Mouse (Mus musculus) limb, embryonic 14.5 days (tissue): Measurements from ENCODE around the gene H2-M2. TPM values are rescaled to one million over a fixed set of nuclear protein-coding genes. Genes with fewer than 3 reads are reported as not detected.

ENCODE experiments used
- ATAC-seq: fragments of 200-750 bp; cut with Nextera tagmentation; 2 replicates; pipeline ENCODE4 v1.8.0; 2017; ENCODE audit warnings: low read depth, moderate number of reproducible peaks, moderate TSS enrichment; ENCODE audit not compliant: low FRiP score
- DNase-seq: peaks from one replicate; pipeline ENCODE4 v3.0.0-alpha.2; 2015; ENCODE audit warnings: low spot score
- H3K27ac ChIP-seq: fragments of 300-500 bp; sonication (generic); replicated peaks from 2 replicates; pipeline ENCODE4 v1.5.1; 2014; ENCODE audit warnings: low read depth, mild to moderate bottlenecking, low read length, moderate library complexity, mixed read lengths
- H3K27me3 ChIP-seq: fragments of 300-500 bp; sonication (generic); 2 replicates; pipeline ENCODE4 v1.6.1; 2014; ENCODE audit warnings: low read length, mixed read lengths; ENCODE audit not compliant: control insufficient read depth, insufficient read depth
- H3K36me3 ChIP-seq: fragments of 300-500 bp; sonication (generic); 2 replicates; pipeline ENCODE4 v1.6.1; 2014; ENCODE audit warnings: mild to moderate bottlenecking, low read length, moderate library complexity, mixed read lengths; ENCODE audit not compliant: control insufficient read depth, insufficient read depth
- H3K4me1 ChIP-seq: fragments of 300-500 bp; sonication (generic); 2 replicates; pipeline ENCODE4 v1.6.1; 2014; ENCODE audit warnings: antibody characterized with exemption, low read length, mixed read lengths; ENCODE audit not compliant: control insufficient read depth, insufficient read depth
- H3K4me2 ChIP-seq: fragments of 300-500 bp; sonication (generic); replicated peaks from 2 replicates; pipeline ENCODE4 v1.6.1; 2014; ENCODE audit warnings: low read depth, mild to moderate bottlenecking, low read length, moderate library complexity; ENCODE audit not compliant: severe bottlenecking
- H3K4me3 ChIP-seq: fragments of 300-500 bp; sonication (generic); replicated peaks from 2 replicates; pipeline ENCODE4 v1.5.1; 2014; ENCODE audit warnings: low read length
- H3K9ac ChIP-seq: fragments of 300-500 bp; sonication (generic); 2 replicates; pipeline ENCODE4 v1.6.1; 2014; ENCODE audit warnings: mild to moderate bottlenecking, low read depth, low read length, moderate library complexity; ENCODE audit not compliant: severe bottlenecking
- H3K9me3 ChIP-seq: fragments of 300-500 bp; sonication (generic); 2 replicates; pipeline ENCODE4 v1.6.1; 2016; ENCODE audit warnings: low read length; ENCODE audit not compliant: control insufficient read depth
- POLR2A ChIP-seq: fragments of 200-500 bp; IDR thresholded peaks from 2 replicates; pipeline ENCODE4 v1.8.0; 2012; ENCODE audit warnings: inconsistent platforms, mild to moderate bottlenecking, moderate library complexity, borderline replicate concordance; ENCODE audit not compliant: insufficient read depth, insufficient read length; ENCODE audit errors: extremely low read depth
- WGBS: fragments of 180-500 bp; shearing (Covaris S2); extraction: QIAGEN DNeasy Blood & Tissue Kit; methylation state at CpG from one replicate; pipeline ENCODE4 v1.1.7; 2014; 5-methylcytosine and 5-hydroxymethylcytosine counted together
- polyA plus RNA-seq, 2 experiments: library from polyadenylated mRNA; depleted of rRNA in 1 of 2; stranded (reverse) in 1 of 2; unstranded in 1 of 2; fragments of >200 nt; fragmentation: Nextera tagmentation in 1 of 2; extraction: Ambion mirVana in 1 of 2; gene quantifications; 2 replicates each; pipeline versions ENCODE4 v1.2.1 to v1.2.3; 2012 to 2014

H2-M2 gene
- polyA plus RNA-seq, 2 experiments, result 0.06 TPM; not detected in 1

DNA sequence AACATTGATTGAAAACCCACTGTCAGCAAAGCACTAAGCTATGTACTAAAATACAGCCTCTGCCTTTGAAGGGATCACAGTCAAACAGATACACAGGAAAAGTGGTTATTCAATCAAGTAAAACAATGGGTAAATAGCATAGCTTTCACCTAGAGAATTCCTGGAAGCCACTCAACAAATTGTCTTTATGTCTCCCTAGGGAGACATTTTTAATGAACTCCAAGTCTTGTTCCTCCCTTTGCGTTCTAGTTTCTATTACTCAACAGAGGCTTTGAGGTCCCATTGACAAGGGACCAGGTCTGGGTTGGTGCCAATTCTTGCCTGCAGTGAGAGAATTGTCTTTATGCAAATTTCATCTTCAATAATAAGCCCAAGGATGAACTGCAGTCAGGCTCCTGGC, 38.2 kb downstream of the H2-M2 start, which contains the start of gene Olfr108:
Gene Olfr108, plus strand, starts transcription at position 301 of the 400 bp plus-strand sequence.
- WGBS, result 94% methylated on average over 1 of the region's 1 CpGs

More for the DNA sequence above, 38.2 kb downstream of the H2-M2 start, which contains the start of gene Olfr108:
- Histone ChIP-seq H3K27me3 (no peaks in the 10 kb centered on the region), H3K4me3 (no peak within 1 kb of the TSS), H3K36me3 (no peaks in the 10 kb centered on the region), H3K9ac (no peak within 1 kb of the TSS), H3K9me3 (no peaks in the 10 kb centered on the region), H3K27ac (no peak within 1 kb of the TSS), H3K4me1 (no peaks in the 10 kb centered on the region), H3K4me2 (no peak within 1 kb of the TSS)
- no peak for TF ChIP-seq POLR2A
- DNase-seq (no peak), ATAC-seq (no peak)

Other genes with a start within 250 kb of the H2-M2 start
- not detected in 2 replicates for gene Olfr97, start 246.2 kb downstream of the H2-M2 start, polyA plus RNA-seq (2012; rRNA removed)
- gene Olfr97, start 246.2 kb downstream of the H2-M2 start, polyA plus RNA-seq (2014; fragmentation: Nextera tagmentation; extraction: Ambion mirVana), result not detected in 2 replicates
- not detected in 2 replicates for gene Olfr98, start 219.8 kb downstream of the H2-M2 start, polyA plus RNA-seq (2012; rRNA removed)
- gene Olfr98, start 219.8 kb downstream of the H2-M2 start, polyA plus RNA-seq (2014; fragmentation: Nextera tagmentation; extraction: Ambion mirVana), result not detected in 2 replicates
- 1.00 and 1.4 TPM in 2 replicates for gene H2-M3, start 213.3 kb downstream of the H2-M2 start, polyA plus RNA-seq (2012; rRNA removed)
- 1.3 and 2.6 TPM in 2 replicates for gene H2-M3, start 213.3 kb downstream of the H2-M2 start, polyA plus RNA-seq (2014; fragmentation: Nextera tagmentation; extraction: Ambion mirVana)
- gene Olfr99, start 200.1 kb downstream of the H2-M2 start, polyA plus RNA-seq (2012; rRNA removed), result not detected in 2 replicates
- gene Olfr99, start 200.1 kb downstream of the H2-M2 start, polyA plus RNA-seq (2014; fragmentation: Nextera tagmentation; extraction: Ambion mirVana), result not detected in 2 replicates
- gene Olfr101, start 179.2 kb downstream of the H2-M2 start, polyA plus RNA-seq (2012; rRNA removed), result not detected in 2 replicates
- gene Olfr101, start 179.2 kb downstream of the H2-M2 start, polyA plus RNA-seq (2014; fragmentation: Nextera tagmentation; extraction: Ambion mirVana), result not detected in 2 replicates
- not detected in 2 replicates for gene Olfr102, start 166.5 kb downstream of the H2-M2 start, polyA plus RNA-seq (2012; rRNA removed)
- not detected in 2 replicates for gene Olfr102, start 166.5 kb downstream of the H2-M2 start, polyA plus RNA-seq (2014; fragmentation: Nextera tagmentation; extraction: Ambion mirVana)
- gene Olfr103, start 143.9 kb downstream of the H2-M2 start, polyA plus RNA-seq (2012; rRNA removed), result not detected in 2 replicates
- not detected in 2 replicates for gene Olfr103, start 143.9 kb downstream of the H2-M2 start, polyA plus RNA-seq (2014; fragmentation: Nextera tagmentation; extraction: Ambion mirVana)
- not detected in 2 replicates for gene Olfr104-ps, start 124.0 kb downstream of the H2-M2 start, polyA plus RNA-seq (2012; rRNA removed)
- gene Olfr104-ps, start 124.0 kb downstream of the H2-M2 start, polyA plus RNA-seq (2014; fragmentation: Nextera tagmentation; extraction: Ambion mirVana), result not detected in 2 replicates
- gene Olfr105-ps, start 104.5 kb downstream of the H2-M2 start, polyA plus RNA-seq (2012; rRNA removed), result not detected in 2 replicates
- gene Olfr105-ps, start 104.5 kb downstream of the H2-M2 start, polyA plus RNA-seq (2014; fragmentation: Nextera tagmentation; extraction: Ambion mirVana), result not detected in 2 replicates
- not detected in 2 replicates for gene Olfr106-ps, start 93.2 kb downstream of the H2-M2 start, polyA plus RNA-seq (2012; rRNA removed)
- not detected in 2 replicates for gene Olfr106-ps, start 93.2 kb downstream of the H2-M2 start, polyA plus RNA-seq (2014; fragmentation: Nextera tagmentation; extraction: Ambion mirVana)
- gene Olfr107, start 84.3 kb downstream of the H2-M2 start, polyA plus RNA-seq (2012; rRNA removed), result not detected in 2 replicates
- not detected in 2 replicates for gene Olfr107, start 84.3 kb downstream of the H2-M2 start, polyA plus RNA-seq (2014; fragmentation: Nextera tagmentation; extraction: Ambion mirVana)
- gene Olfr108, start 38.1 kb downstream of the H2-M2 start, polyA plus RNA-seq (2012; rRNA removed), result not detected in 2 replicates
- not detected in 2 replicates for gene Olfr108, start 38.1 kb downstream of the H2-M2 start, polyA plus RNA-seq (2014; fragmentation: Nextera tagmentation; extraction: Ambion mirVana)
- not detected in 2 replicates for gene Olfr109, start 24.6 kb downstream of the H2-M2 start, polyA plus RNA-seq (2012; rRNA removed)
- not detected in 2 replicates for gene Olfr109, start 24.6 kb downstream of the H2-M2 start, polyA plus RNA-seq (2014; fragmentation: Nextera tagmentation; extraction: Ambion mirVana)
- not detected in 2 replicates for gene Olfr110, start 8.9 kb upstream of the H2-M2 start, polyA plus RNA-seq (2012; rRNA removed)
- gene Olfr110, start 8.9 kb upstream of the H2-M2 start, polyA plus RNA-seq (2014; fragmentation: Nextera tagmentation; extraction: Ambion mirVana), result not detected in 2 replicates
- gene Olfr111, start 24.5 kb upstream of the H2-M2 start, polyA plus RNA-seq (2012; rRNA removed), result 0.09 and 0.28 TPM in 2 replicates
- not detected in 2 replicates for gene Olfr111, start 24.5 kb upstream of the H2-M2 start, polyA plus RNA-seq (2014; fragmentation: Nextera tagmentation; extraction: Ambion mirVana)
- not detected in 2 replicates for gene Olfr112, start 85.9 kb upstream of the H2-M2 start, polyA plus RNA-seq (2012; rRNA removed)
- gene Olfr112, start 85.9 kb upstream of the H2-M2 start, polyA plus RNA-seq (2014; fragmentation: Nextera tagmentation; extraction: Ambion mirVana), result not detected in 2 replicates
- gene Olfr113, start 94.1 kb upstream of the H2-M2 start, polyA plus RNA-seq (2012; rRNA removed), result not detected in 2 replicates
- gene Olfr113, start 94.1 kb upstream of the H2-M2 start, polyA plus RNA-seq (2014; fragmentation: Nextera tagmentation; extraction: Ambion mirVana), result not detected in 2 replicates
- gene Olfr114, start 109.2 kb upstream of the H2-M2 start, polyA plus RNA-seq (2012; rRNA removed), result not detected in 2 replicates
- gene Olfr114, start 109.2 kb upstream of the H2-M2 start, polyA plus RNA-seq (2014; fragmentation: Nextera tagmentation; extraction: Ambion mirVana), result not detected in 2 replicates
- not detected in 2 replicates for gene Olfr115, start 143.6 kb upstream of the H2-M2 start, polyA plus RNA-seq (2012; rRNA removed)
- not detected in 2 replicates for gene Olfr115, start 143.6 kb upstream of the H2-M2 start, polyA plus RNA-seq (2014; fragmentation: Nextera tagmentation; extraction: Ambion mirVana)
- not detected in 2 replicates for gene Olfr116, start 143.6 kb upstream of the H2-M2 start, polyA plus RNA-seq (2012; rRNA removed)
- gene Olfr116, start 143.6 kb upstream of the H2-M2 start, polyA plus RNA-seq (2014; fragmentation: Nextera tagmentation; extraction: Ambion mirVana), result not detected in 2 replicates
- gene Olfr117, start 180.2 kb upstream of the H2-M2 start, polyA plus RNA-seq (2012; rRNA removed), result not detected in 2 replicates
- not detected in 2 replicates for gene Olfr117, start 180.2 kb upstream of the H2-M2 start, polyA plus RNA-seq (2014; fragmentation: Nextera tagmentation; extraction: Ambion mirVana)
- gene Olfr118, start 183.4 kb upstream of the H2-M2 start, polyA plus RNA-seq (2012; rRNA removed), result not detected in 2 replicates
- gene Olfr118, start 183.4 kb upstream of the H2-M2 start, polyA plus RNA-seq (2014; fragmentation: Nextera tagmentation; extraction: Ambion mirVana), result not detected in 2 replicates
- gene Olfr119, start 213.0 kb upstream of the H2-M2 start, polyA plus RNA-seq (2012; rRNA removed), result not detected in 2 replicates
- gene Olfr119, start 213.0 kb upstream of the H2-M2 start, polyA plus RNA-seq (2014; fragmentation: Nextera tagmentation; extraction: Ambion mirVana), result not detected in 2 replicates
- not detected in 2 replicates for gene Olfr120, start 238.3 kb upstream of the H2-M2 start, polyA plus RNA-seq (2012; rRNA removed)
- not detected in 2 replicates for gene Olfr120, start 238.3 kb upstream of the H2-M2 start, polyA plus RNA-seq (2014; fragmentation: Nextera tagmentation; extraction: Ambion mirVana)